Mouse (Mus musculus): ENCODE results near the gene Olig2. TPM values are rescaled to one million over a fixed set of nuclear protein-coding genes. Genes with fewer than 3 reads are reported as not detected.

Gene Olig2
- total RNA-seq, 2 experiments from 2014 or later = not detected

GRCm38 (mm10) chr16:91226883-91227759, 1.9 kb downstream of the Olig2 start:
- DNase-seq = no peak

- DNase-seq = no peak
These were observed 2.4 kb downstream of the Olig2 start for GRCm38 (mm10) chr16:91227760-91228043.

- DNase-seq = no peak
These were observed 3.2 kb downstream of the Olig2 start for GRCm38 (mm10) chr16:91228238-91229071.

- no peak for DNase-seq
These were observed 3.8 kb downstream of the Olig2 start for GRCm38 (mm10) chr16:91229072-91229348.

- DNase-seq = no peak
These were observed 4.4 kb downstream of the Olig2 start for GRCm38 (mm10) chr16:91229643-91230042.

GRCm38 (mm10) chr16:91231781-91232469, 6.7 kb downstream of the Olig2 start:
- no peak for DNase-seq

GRCm38 (mm10) chr16:91232470-91233240, 7.4 kb downstream of the Olig2 start:
- DNase-seq = no peak

GRCm38 (mm10) chr16:91233241-91233944, 8.1 kb downstream of the Olig2 start:
- no peak for DNase-seq

- no peak for DNase-seq
These were observed 13.8 kb downstream of the Olig2 start for GRCm38 (mm10) chr16:91239024-91239423.

GRCm38 (mm10) chr16:91246292-91246691, 21.0 kb downstream of the Olig2 start:
- no peak for DNase-seq

- peak; percentile 23 for DNase-seq
These were observed 30.3 kb downstream of the Olig2 start for GRCm38 (mm10) chr16:91255419-91256164.

GRCm38 (mm10) chr16:91258956-91259355, 33.7 kb downstream of the Olig2 start:
- DNase-seq = no peak

- no peak for DNase-seq
These were observed 35.6 kb downstream of the Olig2 start for GRCm38 (mm10) chr16:91260861-91261260.

- no peak for DNase-seq
These were observed 37.4 kb downstream of the Olig2 start for GRCm38 (mm10) chr16:91262467-91263220.

- DNase-seq = peak; percentile 74
These were observed 40.7 kb downstream of the Olig2 start for GRCm38 (mm10) chr16:91265972-91266371.

GRCm38 (mm10) chr16:91268724-91269452, 43.6 kb downstream of the Olig2 start:
- DNase-seq = no peak

GRCm38 (mm10) chr16:91269468-91270211, 44.4 kb downstream of the Olig2 start, which contains the start of gene Olig1:
Olig1 (plus strand) TSS chr16:91269772.
- DNase-seq = peak; percentile 80

- DNase-seq = peak; percentile 10
These were observed 45.1 kb downstream of the Olig2 start for GRCm38 (mm10) chr16:91270212-91270971.

Measured in adrenal gland, postnatal 10 days (tissue).